Mouse (Mus musculus) stomach, embryonic 16.5 days (tissue): ENCODE results near the gene Ccdc124. TPM values are rescaled to one million over a fixed set of nuclear protein-coding genes. Genes with fewer than 3 reads are reported as not detected.
A peak's percentile ranks its signal among the peaks of the same experiment; 100 is the strongest.

Source experiments
- ATAC-seq: fragments of 200-750 bp; cut with Nextera tagmentation; 2 replicates; pipeline ENCODE4 v1.8.0; 2017; ENCODE audit warnings: moderate number of reproducible peaks, moderate TSS enrichment; ENCODE audit not compliant: insufficient read depth, low FRiP score
- H3K27ac ChIP-seq: fragments of 300-500 bp; sonication (generic); 2 replicates; pipeline ENCODE4 v1.5.1; 2014; ENCODE audit warnings: low read length
- H3K27me3 ChIP-seq: fragments of 300-500 bp; sonication (generic); 2 replicates; pipeline ENCODE4 v1.6.1; 2014; ENCODE audit warnings: low read length, control low read depth, mixed read lengths; ENCODE audit not compliant: control insufficient read depth, insufficient read depth
- H3K36me3 ChIP-seq: fragments of 300-500 bp; sonication (generic); 2 replicates; pipeline ENCODE4 v1.6.1; 2014; ENCODE audit warnings: low read length; ENCODE audit not compliant: control insufficient read depth, insufficient read depth
- H3K4me1 ChIP-seq: fragments of 300-500 bp; sonication (generic); 2 replicates; pipeline ENCODE4 v1.6.1; 2014; ENCODE audit warnings: low read length, control low read depth, mixed read lengths; ENCODE audit not compliant: control insufficient read depth, insufficient read depth
- H3K4me2 ChIP-seq: fragments of 300-500 bp; sonication (generic); 2 replicates; pipeline ENCODE4 v1.6.1; 2014; ENCODE audit warnings: low read depth, low read length, mixed read lengths
- H3K4me3 ChIP-seq: fragments of 300-500 bp; sonication (generic); replicated peaks from 2 replicates; pipeline ENCODE4 v1.5.1; 2014; ENCODE audit warnings: mild to moderate bottlenecking, low read length
- H3K9ac ChIP-seq: fragments of 300-500 bp; sonication (generic); 2 replicates; pipeline ENCODE4 v1.6.1; 2014; ENCODE audit warnings: low read length
- H3K9me3 ChIP-seq: fragments of 300-500 bp; sonication (generic); replicated peaks from 2 replicates; pipeline ENCODE4 v1.6.1; 2016; ENCODE audit warnings: low read length, control low read depth; ENCODE audit not compliant: control insufficient read depth
- WGBS: fragments of 180-500 bp; shearing (Covaris S2); extraction: QIAGEN DNeasy Blood & Tissue Kit; methylation state at CpG from one replicate; pipeline ENCODE4 v1.1.7; 2014; 5-methylcytosine and 5-hydroxymethylcytosine counted together
- polyA plus RNA-seq: library from polyadenylated mRNA; unstranded; fragments of >200 nt; fragmentation: Nextera tagmentation; extraction: Ambion mirVana; gene quantifications from 2 replicates; pipeline ENCODE4 v1.2.1, GENCODE M21; 2015

The Ccdc124 gene
- polyA plus RNA-seq, 1 experiment from 2014 or later: 89.6 TPM

- Histone ChIP-seq H3K4me1 (peaks cover 18% of the 10 kb centered on the region), H3K27me3 (no peaks in the 10 kb centered on the region), H3K36me3 (no peaks in the 10 kb centered on the region), H3K9me3 (no peaks in the 10 kb centered on the region), H3K4me2 (no peak overlapping the region), H3K4me3 (no peak overlapping the region), H3K27ac (no peak overlapping the region), H3K9ac (no peak overlapping the region)
- no peak for ATAC-seq
- 46% methylated on average over 5 of the region's 5 CpGs for WGBS
Observed at GRCm38 (mm10) chr8:70845108-70845507, 28.6 kb downstream of the Ccdc124 start.

- Histone ChIP-seq H3K27me3 (no peaks in the 10 kb centered on the region), H3K36me3 (no peaks in the 10 kb centered on the region), H3K9me3 (no peaks in the 10 kb centered on the region), H3K4me2 (no peak overlapping the region), H3K27ac (no peak overlapping the region), H3K4me1 (peaks cover 20% of the 10 kb centered on the region), H3K4me3 (no peak overlapping the region), H3K9ac (peak overlapping the region; percentile 49)
- ATAC-seq: no peak
- WGBS: under 1% methylated on average over 6 of the region's 6 CpGs
Observed at GRCm38 (mm10) chr8:70844523-70844922, 29.2 kb downstream of the Ccdc124 start.

GRCm38 (mm10) chr8:70843941-70844340 is 29.8 kb downstream of the Ccdc124 start:
- Histone ChIP-seq H3K4me2 (no peak overlapping the region), H3K36me3 (no peaks in the 10 kb centered on the region), H3K9ac (no peak overlapping the region), H3K27me3 (no peaks in the 10 kb centered on the region), H3K27ac (no peak overlapping the region), H3K4me3 (no peak overlapping the region), H3K4me1 (peaks cover 22% of the 10 kb centered on the region), H3K9me3 (no peaks in the 10 kb centered on the region)
- no peak for ATAC-seq
- WGBS: 84% methylated on average over 8 of the region's 8 CpGs

- Histone ChIP-seq H3K36me3 (no peaks in the 10 kb centered on the region), H3K9me3 (no peaks in the 10 kb centered on the region), H3K9ac (no peak overlapping the region; the same call in 1 of the 2 replicates), H3K27me3 (no peaks in the 10 kb centered on the region), H3K4me1 (peaks cover 28% of the 10 kb centered on the region), H3K27ac (no peak overlapping the region), H3K4me3 (no peak overlapping the region), H3K4me2 (no peak overlapping the region)
- WGBS: 78% methylated on average over 5 of the region's 5 CpGs
- no peak for ATAC-seq
Observed at GRCm38 (mm10) chr8:70843214-70843773, 30.4 kb downstream of the Ccdc124 start.

GRCm38 (mm10) chr8:70842484-70842883 is 31.3 kb downstream of the Ccdc124 start:
- Histone ChIP-seq H3K36me3 (no peaks in the 10 kb centered on the region), H3K4me1 (peaks cover 29% of the 10 kb centered on the region), H3K27me3 (no peaks in the 10 kb centered on the region), H3K9me3 (no peaks in the 10 kb centered on the region), H3K9ac (no peak overlapping the region), H3K4me2 (no peak overlapping the region), H3K4me3 (no peak overlapping the region), H3K27ac (no peak overlapping the region)
- 73% methylated on average over 25 of the region's 25 CpGs for WGBS
- no peak for ATAC-seq

- Histone ChIP-seq H3K36me3 (no peaks in the 10 kb centered on the region), H3K4me1 (peaks cover 29% of the 10 kb centered on the region), H3K27ac (peak overlapping the region; percentile 95), H3K4me2 (peak overlapping the region; percentile 40), H3K9me3 (no peaks in the 10 kb centered on the region), H3K4me3 (no peak overlapping the region), H3K9ac (peak overlapping the region; percentile 65), H3K27me3 (no peaks in the 10 kb centered on the region)
- WGBS: 25% methylated on average over 22 of the region's 22 CpGs
- ATAC-seq: no peak
Observed at GRCm38 (mm10) chr8:70841147-70842072, 32.3 kb downstream of the Ccdc124 start.

GRCm38 (mm10) chr8:70840590-70840989 is 33.1 kb downstream of the Ccdc124 start:
- WGBS: 39% methylated on average over 10 of the region's 10 CpGs
- Histone ChIP-seq H3K36me3 (0 out of 2 replicates have a peak, but pooled peaks cover 4% of the 10 kb centered on the region), H3K27me3 (no peaks in the 10 kb centered on the region), H3K9me3 (no peaks in the 10 kb centered on the region), H3K4me1 (peaks cover 29% of the 10 kb centered on the region), H3K9ac (peak overlapping the region; percentile 65; the same call in 1 of the 2 replicates), H3K4me3 (no peak overlapping the region), H3K4me2 (no peak overlapping the region), H3K27ac (peak overlapping the region; percentile 95)
- no peak for ATAC-seq

GRCm38 (mm10) chr8:70839408-70840351 is 34.1 kb downstream of the Ccdc124 start, which contains the start of gene Arrdc2:
TSS of gene Arrdc2 (minus strand) at chr8:70839720.
- 0 out of 2 replicates have a peak, but pooled peaks cover 4% of the 10 kb centered on the region for H3K36me3 ChIP-seq
- 2% methylated on average over 55 of the region's 55 CpGs for WGBS
- H3K4me2 ChIP-seq: peak within 1 kb of the TSS; percentile 66
- H3K4me1 ChIP-seq: peaks cover 29% of the 10 kb centered on the region
- peak within 1 kb of the TSS; percentile 66 for H3K4me3 ChIP-seq
- H3K27ac ChIP-seq: peak within 1 kb of the TSS; percentile 95
- H3K27me3 ChIP-seq: no peaks in the 10 kb centered on the region
- peak; percentile 97 for ATAC-seq
- peak within 1 kb of the TSS; percentile 82 for H3K9ac ChIP-seq
- no peaks in the 10 kb centered on the region for H3K9me3 ChIP-seq
